Mouse (Mus musculus): ENCODE measurements at regions not wholly inside any gene's neighbourhood (a gene's known extent, or its start where the extent isn't known, plus 50 kb on each side); places are given as distances from the start of the nearest gene placed in this dataset.

DNA sequence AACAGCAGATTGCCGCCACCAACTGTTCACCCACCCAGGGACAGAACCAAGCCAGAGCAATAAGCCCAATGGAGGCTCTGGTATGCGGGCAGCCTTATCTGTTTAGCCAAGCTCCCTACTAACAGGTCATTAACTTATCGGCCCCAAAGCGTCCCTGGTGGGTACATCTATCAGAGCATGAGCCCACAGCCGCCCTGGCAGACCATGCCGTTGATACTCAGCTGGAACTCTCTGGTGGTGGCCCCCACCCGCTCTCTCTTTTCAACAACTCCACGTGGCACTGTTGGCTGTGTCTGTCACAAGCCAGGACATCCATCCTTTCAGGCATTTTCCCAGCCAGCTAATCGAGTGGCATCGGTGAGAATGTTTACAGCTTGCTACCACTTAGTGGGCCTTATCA lies 100.8 kb upstream of the Rbm19 start:
- TF ChIP-seq CTCF (IDR thresholded peaks at IDR 0.05; ENCODE audit: borderline replicate concordance, extremely low read depth, insufficient read depth, insufficient read length) (no peak), POLR2A (IDR thresholded peaks at IDR 0.05; ENCODE audit: borderline replicate concordance, extremely low read depth, insufficient read depth, insufficient read length, poor library complexity, severe bottlenecking) (no peak)
